Mouse (Mus musculus) hindbrain, embryonic 10.5 days (tissue): ENCODE data around the gene Ubap1. TPM values are rescaled to one million over a fixed set of nuclear protein-coding genes. Genes with fewer than 3 reads are reported as not detected.

Experiments
- DNase-seq: peaks from one replicate; pipeline ENCODE4 v3.0.0-alpha.2; 2017; ENCODE audit warnings: low spot score
- H3K27ac ChIP-seq: fragments of 300-500 bp; sonication (generic); 2 replicates; pipeline ENCODE4 v1.5.1; 2016; ENCODE audit warnings: mild to moderate bottlenecking, moderate library complexity
- H3K27me3 ChIP-seq: fragments of 300-500 bp; sonication (generic); 2 replicates; pipeline ENCODE4 v1.6.1; 2016; ENCODE audit warnings: mild to moderate bottlenecking; ENCODE audit not compliant: poor library complexity, insufficient read depth, severe bottlenecking
- H3K36me3 ChIP-seq: fragments of 300-500 bp; sonication (generic); 2 replicates; pipeline ENCODE4 v1.6.1; 2016; ENCODE audit warnings: mild to moderate bottlenecking, moderate library complexity
- H3K4me1 ChIP-seq: fragments of 300-500 bp; sonication (generic); replicated peaks from 2 replicates; pipeline ENCODE4 v1.6.1; 2016; ENCODE audit warnings: mild to moderate bottlenecking
- H3K4me3 ChIP-seq: fragments of 300-500 bp; sonication (generic); 2 replicates; pipeline ENCODE4 v1.5.1; 2016; ENCODE audit warnings: mild to moderate bottlenecking, moderate library complexity
- H3K9me3 ChIP-seq: fragments of 300-500 bp; sonication (generic); 2 replicates; pipeline ENCODE4 v1.6.1; 2016; ENCODE audit warnings: mild to moderate bottlenecking, moderate library complexity
- WGBS: fragments of 180-500 bp; shearing (Covaris S2); methylation state at CpG from one replicate; pipeline ENCODE4 v1.1.7; 2016; 5-methylcytosine and 5-hydroxymethylcytosine counted together
- polyA plus RNA-seq: library from polyadenylated mRNA; unstranded; fragments of >200 nt; fragmentation: Nextera tagmentation; extraction: Ambion mirVana; gene quantifications from 2 replicates; pipeline ENCODE4 v1.2.1, GENCODE M21; 2016

Gene Ubap1
- polyA plus RNA-seq, 1 experiment from 2014 or later: 73.4 TPM

GRCm38 (mm10) chr4:41368198-41368597 lies 19.4 kb downstream of the Ubap1 start:
- H3K36me3 ChIP-seq: peaks cover 69% of the 10 kb centered on the region

GRCm38 (mm10) chr4:41369702-41370437 lies 21.1 kb downstream of the Ubap1 start:
- no peak for DNase-seq
- Histone ChIP-seq H3K4me3 (no peak overlapping the region), H3K27ac (no peak overlapping the region), H3K9me3 (no peaks in the 10 kb centered on the region), H3K4me1 (no peaks in the 10 kb centered on the region), H3K36me3 (peaks cover 86% of the 10 kb centered on the region), H3K27me3 (no peaks in the 10 kb centered on the region)
- WGBS: 95% methylated on average over 9 of the region's 9 CpGs

More at GRCm38 (mm10) chr4:41368198-41368597, 19.4 kb downstream of the Ubap1 start:
- H3K4me3 ChIP-seq: no peak overlapping the region
- H3K27ac ChIP-seq: no peak overlapping the region
- no peaks in the 10 kb centered on the region for H3K4me1 ChIP-seq
- no peaks in the 10 kb centered on the region for H3K9me3 ChIP-seq
- DNase-seq: no peak
- H3K27me3 ChIP-seq: no peaks in the 10 kb centered on the region
- WGBS: 92% methylated on average over 4 of the region's 4 CpGs

GRCm38 (mm10) chr4:41377567-41377966 lies 28.8 kb downstream of the Ubap1 start:
- H3K36me3 ChIP-seq: peaks cover 100% of the 10 kb centered on the region
- H3K4me3 ChIP-seq: no peak overlapping the region
- no peaks in the 10 kb centered on the region for H3K27me3 ChIP-seq
- no peaks in the 10 kb centered on the region for H3K9me3 ChIP-seq
- no peak overlapping the region for H3K27ac ChIP-seq
- H3K4me1 ChIP-seq: no peaks in the 10 kb centered on the region; the same call in 1 of the 2 replicates
- no peak for DNase-seq

DNA sequence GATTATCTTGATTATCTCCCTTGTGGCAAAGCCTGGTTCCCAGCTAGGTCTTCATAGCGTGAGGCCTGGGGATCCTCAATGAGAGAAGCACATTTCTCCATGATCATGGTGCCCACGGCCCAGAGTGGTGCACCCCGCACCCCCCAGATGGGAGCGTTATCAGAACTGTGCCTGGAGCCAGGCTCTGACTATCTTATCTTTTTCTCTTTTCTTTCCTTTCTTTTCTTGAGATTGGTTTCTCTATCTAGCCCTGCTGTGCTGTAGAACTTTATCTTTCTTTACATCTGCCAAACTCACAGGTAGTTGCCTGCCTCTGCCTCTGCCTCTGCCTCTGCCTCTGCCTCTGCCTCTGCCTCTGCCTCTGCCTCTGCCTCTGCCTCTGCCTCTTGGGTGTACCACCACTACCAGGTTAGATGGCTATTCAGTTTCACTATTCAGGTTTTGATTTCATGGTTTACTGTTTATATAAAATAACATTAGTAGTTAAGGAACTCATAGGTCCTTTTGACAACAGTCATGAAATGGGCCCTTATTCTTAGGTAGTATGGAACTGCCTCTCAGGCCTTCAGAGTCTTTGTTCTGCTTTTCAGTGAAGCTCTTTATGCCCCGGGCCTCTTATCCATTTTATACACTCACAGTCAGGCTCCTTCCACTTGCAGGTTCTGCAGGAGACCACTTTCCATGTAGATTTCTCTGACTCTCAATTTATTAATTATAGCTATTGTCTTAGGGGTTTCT lies 32.6 kb downstream of the Ubap1 start:
- WGBS: 95% methylated on average over 5 of the region's 5 CpGs
- Histone ChIP-seq H3K4me3 (no peak overlapping the region), H3K27me3 (no peaks in the 10 kb centered on the region), H3K9me3 (no peaks in the 10 kb centered on the region), H3K36me3 (peaks cover 95% of the 10 kb centered on the region), H3K27ac (no peak overlapping the region), H3K4me1 (no peaks in the 10 kb centered on the region; the same call in 1 of the 2 replicates)
- DNase-seq: no peak

DNA sequence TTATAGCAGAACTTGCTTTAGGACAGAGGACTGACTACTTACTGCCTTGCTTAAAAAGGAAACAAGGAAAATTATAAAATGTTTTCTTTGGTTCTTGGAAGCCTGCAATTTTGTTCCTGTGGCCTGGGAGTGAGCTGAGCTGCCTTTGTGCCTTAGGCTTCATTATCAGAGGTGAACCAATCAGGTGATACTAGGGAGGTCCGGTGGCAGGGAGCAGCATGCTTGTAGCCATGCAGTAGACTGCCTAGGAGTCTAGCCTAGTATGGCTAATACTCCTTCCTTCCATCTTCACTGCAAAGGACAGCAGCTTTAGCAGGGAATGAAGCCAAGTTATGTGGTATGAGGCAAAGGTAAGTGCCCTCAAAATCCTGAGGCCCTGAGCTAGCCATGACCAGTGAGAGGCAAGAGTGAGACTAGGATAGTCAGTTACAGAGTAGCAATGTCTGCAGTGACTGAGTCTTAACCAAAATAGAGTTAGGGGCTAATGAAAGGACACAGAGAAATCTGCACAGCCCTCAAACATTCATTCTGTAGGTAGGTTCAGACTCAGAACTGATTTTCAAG lies 37.7 kb downstream of the Ubap1 start:
- no peaks in the 10 kb centered on the region for H3K9me3 ChIP-seq
- no peak overlapping the region for H3K4me3 ChIP-seq
- WGBS: 78% methylated on average over 1 of the region's 1 CpGs
- H3K27ac ChIP-seq: no peak overlapping the region
- DNase-seq: no peak
- H3K36me3 ChIP-seq: peaks cover 90% of the 10 kb centered on the region
- H3K27me3 ChIP-seq: no peaks in the 10 kb centered on the region
- no peaks in the 10 kb centered on the region for H3K4me1 ChIP-seq

GRCm38 (mm10) chr4:41387755-41388469 lies 39.1 kb downstream of the Ubap1 start:
- DNase-seq: no peak
- H3K4me3 ChIP-seq: no peak overlapping the region
- H3K27me3 ChIP-seq: no peaks in the 10 kb centered on the region
- no peak overlapping the region for H3K27ac ChIP-seq
- H3K36me3 ChIP-seq: peaks cover 90% of the 10 kb centered on the region
- H3K9me3 ChIP-seq: no peaks in the 10 kb centered on the region
- WGBS: 90% methylated on average over 7 of the region's 7 CpGs
- H3K4me1 ChIP-seq: no peaks in the 10 kb centered on the region

- DNase-seq: no peak
- H3K27ac ChIP-seq: no peak overlapping the region
- H3K27me3 ChIP-seq: no peaks in the 10 kb centered on the region
- H3K4me1 ChIP-seq: no peaks in the 10 kb centered on the region
- H3K4me3 ChIP-seq: no peak overlapping the region
- 90% methylated on average over 5 of the region's 5 CpGs for WGBS
- H3K9me3 ChIP-seq: no peaks in the 10 kb centered on the region
- H3K36me3 ChIP-seq: peaks cover 90% of the 10 kb centered on the region
Measured at GRCm38 (mm10) chr4:41388616-41389015, 39.8 kb downstream of the Ubap1 start.

GRCm38 (mm10) chr4:41389240-41389639 lies 40.4 kb downstream of the Ubap1 start:
- Histone ChIP-seq H3K27me3 (no peaks in the 10 kb centered on the region), H3K9me3 (no peaks in the 10 kb centered on the region), H3K27ac (no peak overlapping the region), H3K4me3 (no peak overlapping the region), H3K36me3 (peaks cover 90% of the 10 kb centered on the region), H3K4me1 (no peaks in the 10 kb centered on the region)
- no peak for DNase-seq
- 91% methylated on average over 5 of the region's 5 CpGs for WGBS

DNA sequence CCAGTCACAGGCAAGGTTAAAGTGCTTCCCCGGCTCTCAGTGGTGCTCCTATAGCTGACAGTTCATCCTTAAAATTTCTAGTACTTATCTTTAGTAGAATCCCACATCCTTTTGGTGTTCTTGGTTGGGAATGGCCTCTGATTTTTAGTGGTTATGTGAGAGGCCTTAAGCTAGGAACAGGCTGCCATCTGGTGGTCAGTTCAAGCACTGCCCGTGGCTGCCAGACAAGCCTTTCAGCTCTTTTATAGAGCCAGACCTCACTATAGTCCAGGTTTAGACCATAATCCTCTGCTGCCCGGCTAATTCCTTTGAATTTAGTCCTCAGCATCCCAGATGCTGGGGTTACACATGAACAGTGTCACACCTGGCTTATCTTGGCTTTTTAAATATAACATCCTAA lies 41.3 kb downstream of the Ubap1 start:
- H3K36me3 ChIP-seq: peaks cover 91% of the 10 kb centered on the region
- DNase-seq: peak; percentile 77

GRCm38 (mm10) chr4:41391015-41391414 lies 42.2 kb downstream of the Ubap1 start:
- H3K4me3 ChIP-seq: no peak overlapping the region
- no peak overlapping the region for H3K27ac ChIP-seq
- DNase-seq: no peak
- no peaks in the 10 kb centered on the region for H3K27me3 ChIP-seq
- 94% methylated on average over 2 of the region's 2 CpGs for WGBS
- peaks cover 95% of the 10 kb centered on the region for H3K36me3 ChIP-seq
- no peaks in the 10 kb centered on the region for H3K9me3 ChIP-seq
- H3K4me1 ChIP-seq: no peaks in the 10 kb centered on the region

More for the DNA sequence above, 41.3 kb downstream of the Ubap1 start:
- Histone ChIP-seq H3K27me3 (no peaks in the 10 kb centered on the region), H3K4me1 (no peaks in the 10 kb centered on the region), H3K27ac (no peak overlapping the region), H3K4me3 (no peak overlapping the region), H3K9me3 (no peaks in the 10 kb centered on the region)
- 35% methylated on average over 3 of the region's 3 CpGs for WGBS

DNA sequence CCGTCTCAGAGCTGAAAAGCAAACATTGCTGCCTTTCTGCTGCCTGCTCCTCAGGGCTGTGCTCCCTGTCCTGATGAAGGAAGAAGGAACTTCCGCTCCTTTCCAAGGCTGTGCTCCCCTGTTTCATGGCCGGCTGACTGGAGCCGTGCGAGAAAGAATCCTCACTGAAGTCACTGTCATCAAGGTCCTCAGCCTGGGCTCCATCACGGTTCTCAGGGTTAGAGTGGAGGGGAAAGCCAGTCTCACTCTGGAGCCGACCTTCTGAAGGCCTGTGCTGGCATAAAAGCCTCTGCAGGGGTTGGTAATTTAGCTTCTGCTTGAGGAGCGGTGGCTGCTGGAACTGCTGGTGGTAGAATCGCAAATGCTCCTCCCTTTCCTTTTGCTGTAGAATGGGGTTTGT lies 45.9 kb downstream of the Ubap1 start:
- Histone ChIP-seq H3K27me3 (no peaks in the 10 kb centered on the region), H3K27ac (no peak overlapping the region), H3K9me3 (no peaks in the 10 kb centered on the region), H3K4me1 (no peaks in the 10 kb centered on the region), H3K4me3 (no peak overlapping the region), H3K36me3 (peaks cover 93% of the 10 kb centered on the region)
- WGBS: 86% methylated on average over 9 of the region's 9 CpGs
- DNase-seq: no peak

DNA sequence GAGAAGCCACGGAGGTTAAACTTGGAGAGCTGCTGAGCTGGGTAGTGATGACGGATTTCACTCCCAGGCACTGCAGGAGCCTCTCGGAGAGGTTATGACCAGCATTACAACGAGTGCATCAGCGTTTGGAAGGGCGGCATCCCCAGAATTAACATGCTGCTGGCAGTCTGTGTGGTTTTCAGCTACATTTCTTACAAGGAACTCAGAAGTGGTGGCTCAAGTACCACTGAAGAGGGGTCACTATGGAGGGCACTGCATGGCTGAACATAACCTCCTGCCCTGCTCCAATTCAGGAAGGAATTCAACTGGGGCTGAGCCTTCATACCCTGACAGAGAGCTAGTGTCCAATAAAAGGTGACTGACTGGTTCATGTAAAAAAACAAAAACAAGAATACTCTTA lies 49.6 kb downstream of the Ubap1 start:
- H3K4me3 ChIP-seq: no peak overlapping the region
- no peak for DNase-seq
- H3K9me3 ChIP-seq: no peaks in the 10 kb centered on the region
- peaks cover 93% of the 10 kb centered on the region for H3K36me3 ChIP-seq
- H3K27me3 ChIP-seq: no peaks in the 10 kb centered on the region
- H3K4me1 ChIP-seq: no peaks in the 10 kb centered on the region
- H3K27ac ChIP-seq: no peak overlapping the region
- 88% methylated on average over 6 of the region's 6 CpGs for WGBS
